Mouse (Mus musculus) adrenal gland, adult (tissue): ENCODE data around the gene Hmces.

ENCODE experiments used
- DNase-seq, 2 experiments: peaks; one replicate each; pipeline ENCODE4 v3.0.0; 2022 to 2023; ENCODE audit warnings: low spot score in 1 of 2; ENCODE audit not compliant: inconsistent age in 2 of 2

Gene Hmces

GRCm38 (mm10) chr6:87913661-87914325, at the start of gene Hmces:
Gene Hmces (plus strand): TSS chr6:87913935.
- peak; percentile 74 to 90 for DNase-seq

DNA sequence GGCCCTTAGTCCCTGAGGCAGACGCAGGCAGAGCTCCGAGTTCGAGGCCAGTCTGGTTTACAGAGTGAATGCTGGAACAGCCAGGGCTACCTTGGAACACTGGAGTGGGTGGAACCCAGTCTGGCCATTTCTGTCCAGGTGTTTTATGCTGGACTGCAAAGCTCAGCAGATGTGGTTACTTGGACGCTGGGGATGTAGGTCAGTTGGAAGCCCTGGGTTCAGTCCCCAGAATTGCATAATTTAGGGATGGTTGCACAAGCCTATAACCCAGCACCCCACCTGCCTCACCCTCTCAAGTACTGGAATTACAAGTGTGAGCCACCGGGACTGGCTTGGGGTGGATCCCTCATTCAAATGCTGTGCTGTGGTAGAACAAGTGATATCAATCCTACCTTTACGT, 47.5 kb upstream of the Hmces start:
- DNase-seq, result no peak

DNA sequence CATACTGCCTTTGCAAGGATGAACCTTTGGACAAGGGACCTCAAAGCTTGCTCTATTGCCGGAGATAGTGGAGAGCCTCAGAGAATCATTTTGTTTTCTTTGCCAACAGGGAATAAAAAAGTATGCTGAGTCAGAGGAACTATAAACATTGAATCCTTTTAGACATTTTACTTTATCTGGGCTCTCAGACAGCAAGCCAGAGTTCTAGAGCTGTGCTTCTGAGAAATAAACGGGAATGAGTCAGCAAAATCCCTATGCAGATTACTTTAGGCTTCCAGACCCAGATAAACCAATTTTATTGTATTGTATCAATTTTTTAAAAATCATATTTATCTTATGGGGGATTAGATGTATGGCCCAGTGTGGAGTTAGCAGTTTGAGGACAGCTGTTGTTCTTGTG, 46.5 kb upstream of the Hmces start:
- DNase-seq, result no peak

DNA sequence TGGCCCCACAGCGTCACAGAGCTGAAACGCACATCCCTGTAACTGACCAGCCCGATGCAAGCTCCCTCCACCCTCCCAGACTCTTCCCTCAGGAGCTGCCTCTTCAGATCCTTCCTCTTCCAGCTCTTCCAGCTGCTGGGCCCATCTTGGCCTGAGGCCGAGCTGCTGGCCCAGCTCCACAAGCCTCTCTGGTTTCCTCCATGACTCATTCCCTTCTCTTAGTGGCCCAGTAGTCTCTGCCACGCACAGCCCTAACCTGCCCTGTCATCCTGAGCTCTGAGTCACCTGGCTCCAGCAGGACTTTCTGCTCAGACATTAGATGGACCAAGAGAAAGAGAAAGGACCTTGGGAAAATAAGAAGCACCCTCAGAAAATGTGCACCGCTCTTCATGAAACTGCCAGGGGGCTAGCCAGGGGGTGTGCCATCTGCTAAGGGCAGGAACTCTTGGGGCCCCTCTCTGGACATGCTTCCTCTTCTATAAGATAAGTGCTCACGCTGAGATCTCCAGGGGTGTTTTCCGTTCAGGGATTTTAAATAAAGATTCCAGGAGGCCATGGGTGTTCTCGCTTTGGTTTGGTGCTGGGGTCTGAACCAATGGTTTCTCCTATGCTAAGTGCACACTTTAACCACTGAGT, 44.7 kb upstream of the Hmces start:
- DNase-seq, result peak; percentile 94 to 96

GRCm38 (mm10) chr6:87870440-87870839, 43.3 kb upstream of the Hmces start:
- DNase-seq, result no peak

- no peak for DNase-seq
These were observed 42.5 kb upstream of the Hmces start for GRCm38 (mm10) chr6:87871240-87871639.

DNA sequence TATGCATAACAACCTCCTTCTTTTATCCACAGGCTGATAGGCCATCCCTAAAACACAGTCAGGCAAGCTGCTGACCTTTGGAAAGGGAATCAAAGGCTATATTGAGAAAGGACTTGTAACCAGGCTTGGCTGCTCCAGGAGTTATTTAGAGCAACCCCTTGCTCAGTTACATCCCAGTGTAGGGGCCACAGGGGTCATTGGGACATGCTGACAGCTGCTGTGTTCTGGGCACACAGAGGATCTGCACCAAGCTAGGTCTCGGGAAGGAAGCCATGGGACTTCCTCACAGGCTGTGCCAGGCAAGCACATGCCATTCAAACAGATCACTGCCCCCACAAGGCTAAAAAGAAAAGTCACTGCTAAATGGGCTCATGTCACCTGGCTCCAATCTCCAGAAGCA, 40.6 kb upstream of the Hmces start:
- peak in 1 of 2 experiments; percentile 53 for DNase-seq

GRCm38 (mm10) chr6:87873963-87874362, 39.8 kb upstream of the Hmces start:
- no peak for DNase-seq

DNA sequence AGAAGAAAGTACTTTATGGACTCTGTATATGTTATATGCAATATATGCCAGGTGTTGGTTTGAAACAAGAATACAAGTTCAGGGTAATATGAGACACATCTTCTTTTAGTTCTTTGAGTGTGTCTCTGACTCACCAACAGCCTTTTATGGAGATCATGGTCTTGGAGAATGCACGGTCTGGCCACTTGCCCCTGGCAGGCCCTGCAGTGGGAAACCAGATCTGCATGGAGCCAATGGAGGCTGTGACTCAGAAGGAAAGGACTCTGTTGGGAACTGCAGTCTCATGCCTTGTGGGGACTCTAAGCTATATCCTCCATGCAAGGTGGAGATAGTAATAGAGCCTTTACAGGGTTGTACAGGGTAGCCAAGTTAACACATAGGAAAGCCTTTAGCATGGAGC, 38.7 kb upstream of the Hmces start:
- DNase-seq, result peak; percentile 41 to 68

GRCm38 (mm10) chr6:87875562-87875961, 38.2 kb upstream of the Hmces start:
- DNase-seq, result peak in 1 of 2 experiments; percentile 44

- peak; percentile 68 to 84 for DNase-seq
These were observed 37.6 kb upstream of the Hmces start for GRCm38 (mm10) chr6:87876068-87876643.

DNA sequence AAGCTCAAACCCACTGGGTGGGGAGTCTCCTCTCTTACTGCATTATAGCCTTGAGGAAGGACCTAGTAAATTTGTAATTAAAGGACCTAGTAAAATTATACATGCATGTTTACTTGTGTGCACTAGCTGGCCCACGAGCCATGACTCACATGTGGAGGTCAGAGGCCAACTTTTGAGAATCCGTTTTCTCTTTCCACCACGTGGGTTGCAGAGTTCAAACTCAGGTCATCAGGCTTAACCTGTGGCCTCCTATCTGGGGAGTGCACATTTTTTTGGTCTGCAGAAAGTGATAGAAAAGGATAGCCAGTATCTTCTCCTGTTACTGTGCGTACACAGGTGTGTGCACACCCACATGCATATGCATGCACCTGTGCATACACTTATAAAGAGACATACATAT, 34.7 kb upstream of the Hmces start:
- no peak for DNase-seq

DNA sequence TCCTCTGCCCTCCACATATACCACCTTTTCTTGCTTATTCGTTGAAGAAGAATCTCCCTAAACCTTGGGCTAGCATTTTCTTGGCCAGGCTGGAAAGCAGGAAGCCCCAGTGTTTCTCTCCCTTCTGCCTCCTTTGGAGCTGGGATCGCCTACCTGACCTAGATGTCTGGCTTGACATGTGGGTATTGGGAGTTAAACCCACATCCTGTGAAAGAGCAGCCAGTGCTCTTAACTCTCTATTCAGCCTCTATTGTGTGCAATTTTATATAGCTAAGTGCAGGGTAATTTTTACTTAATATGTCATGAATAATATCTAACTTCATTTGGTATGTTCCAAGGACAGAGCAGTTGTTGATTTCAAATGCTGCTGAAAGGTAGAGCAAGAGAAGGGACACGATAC, 34.1 kb upstream of the Hmces start:
- no peak for DNase-seq

- DNase-seq, result no peak
These were observed 31.5 kb upstream of the Hmces start for GRCm38 (mm10) chr6:87882221-87882620.

GRCm38 (mm10) chr6:87882816-87883215, 30.9 kb upstream of the Hmces start:
- DNase-seq, result peak; percentile 91 to 93

- DNase-seq, result no peak
These were observed 27.0 kb upstream of the Hmces start for GRCm38 (mm10) chr6:87886721-87887120.

DNA sequence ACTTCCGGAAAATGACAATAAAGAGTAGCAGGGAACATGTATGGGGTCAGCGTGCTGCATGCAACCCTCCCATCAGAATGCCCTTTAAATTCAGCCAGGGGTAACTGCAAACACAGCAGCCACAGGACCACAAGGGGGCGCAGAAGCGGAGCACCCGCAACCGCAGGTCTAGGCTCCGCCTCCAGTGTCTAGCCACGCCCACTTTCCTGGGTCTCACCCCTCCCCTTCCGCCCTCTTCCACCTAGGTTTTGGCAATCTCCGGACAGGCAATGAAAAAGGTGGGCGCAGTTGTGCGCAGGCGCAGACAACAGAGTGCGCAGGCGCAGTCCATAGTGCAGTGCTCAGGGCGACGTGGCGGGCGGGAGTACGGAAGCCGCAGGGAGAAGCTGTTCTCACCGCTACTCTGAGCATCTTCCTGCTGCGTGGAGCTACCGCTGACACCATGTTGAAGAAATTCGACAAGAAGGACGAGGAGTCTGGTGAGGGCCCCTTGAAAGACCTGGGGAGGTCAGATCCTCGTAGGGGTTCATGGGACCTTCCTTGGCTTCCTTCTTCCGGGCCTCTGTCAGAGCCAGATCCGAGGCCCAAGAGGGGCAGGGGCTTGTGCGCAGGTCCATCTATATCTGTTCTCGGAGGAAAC, 26.0 kb upstream of the Hmces start, which contains the start of gene Copg1:
Gene Copg1, plus strand, starts transcription at position 221 of the 640 bp plus-strand sequence.
- DNase-seq, result peak; percentile 100

DNA sequence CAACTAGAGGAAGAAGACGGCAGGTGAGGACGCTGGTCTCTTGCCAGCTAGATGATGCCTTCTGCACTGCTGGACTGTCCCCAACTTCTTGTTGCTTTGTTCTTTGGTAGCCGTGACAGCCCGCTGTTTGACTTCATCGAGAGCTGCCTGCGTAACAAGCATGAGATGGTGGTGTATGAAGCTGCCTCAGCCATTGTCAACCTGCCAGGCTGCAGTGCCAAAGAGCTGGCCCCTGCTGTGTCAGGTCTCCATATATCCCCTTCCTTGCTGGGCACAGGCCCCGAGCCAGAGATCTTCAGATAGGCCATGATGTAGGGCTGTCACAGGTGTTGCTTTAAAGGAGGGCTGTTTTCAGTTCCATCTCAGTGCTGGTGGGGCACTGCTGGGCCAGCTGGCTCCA, 19.8 kb upstream of the Hmces start:
- DNase-seq, result no peak

DNA sequence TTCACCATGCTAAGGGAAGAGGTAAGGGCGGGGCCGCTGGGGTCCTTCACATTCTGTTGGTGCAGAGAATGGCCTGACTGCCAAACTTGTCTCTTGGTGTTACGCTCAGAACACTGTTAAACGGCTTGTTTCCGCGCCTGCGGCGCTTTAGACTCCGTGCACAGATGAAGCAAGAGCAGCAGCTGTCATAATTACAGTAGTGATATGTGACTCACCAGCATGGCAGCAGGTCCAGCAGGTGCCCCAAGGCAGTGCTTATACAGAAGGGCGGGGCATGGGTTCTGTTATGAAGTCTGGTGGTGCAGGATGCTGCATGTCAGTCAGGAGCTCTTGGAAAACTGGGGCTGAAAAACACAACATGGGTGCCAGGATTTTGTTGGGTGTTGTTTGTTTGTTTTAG, 15.7 kb upstream of the Hmces start:
- peak in 1 of 2 experiments; percentile 64 for DNase-seq

DNA sequence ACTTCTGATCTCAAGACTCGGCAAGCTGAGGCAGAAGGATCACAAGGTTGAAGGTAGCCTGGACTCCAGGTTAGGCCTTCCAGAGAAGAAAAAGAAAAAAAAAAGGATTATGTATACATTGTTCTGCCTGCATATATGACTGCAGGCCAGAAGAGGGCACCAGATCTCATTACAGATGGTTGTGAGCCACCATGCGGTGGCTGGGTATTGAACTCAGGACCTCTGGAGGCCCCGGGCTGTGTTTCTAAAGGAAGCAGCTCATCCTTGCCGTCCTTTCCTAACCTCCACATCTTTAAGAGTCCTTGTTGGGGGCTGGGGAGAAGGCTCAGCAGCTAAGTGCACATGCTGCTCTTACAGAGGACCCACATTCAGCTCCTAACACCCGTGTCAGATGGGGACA, 7.1 kb upstream of the Hmces start:
- DNase-seq, result no peak

GRCm38 (mm10) chr6:87909181-87909580, 4.6 kb upstream of the Hmces start:
- no peak for DNase-seq

- no peak for DNase-seq
These were observed 2.2 kb upstream of the Hmces start for GRCm38 (mm10) chr6:87911559-87911958.
